Mouse (Mus musculus) embryonic facial prominence, embryonic 13.5 days (tissue): ENCODE results near the gene Cep350. TPM values are rescaled to one million over a fixed set of nuclear protein-coding genes. Genes with fewer than 3 reads are reported as not detected.
"Not testable (repeated sequence)": the region's sequence is repeated elsewhere in the genome, so short reads cannot be mapped to it uniquely, and the experiment has no call there.

Experiments
- ATAC-seq: fragments of 200-750 bp; cut with Nextera tagmentation; 2 replicates; pipeline ENCODE4 v1.8.0; 2017; ENCODE audit warnings: low read depth; ENCODE audit not compliant: insufficient number of reproducible peaks, insufficient read depth, low FRiP score, low TSS enrichment
- H3K27ac ChIP-seq: fragments of 300-500 bp; sonication (generic); 2 replicates; pipeline ENCODE4 v1.5.1; 2015; ENCODE audit warnings: moderate library complexity, mild to moderate bottlenecking, inconsistent platforms
- H3K27me3 ChIP-seq: fragments of 300-500 bp; sonication (generic); 2 replicates; pipeline ENCODE4 v1.6.1; 2015; ENCODE audit warnings: mild to moderate bottlenecking, inconsistent platforms
- H3K36me3 ChIP-seq: fragments of 300-500 bp; sonication (generic); 2 replicates; pipeline ENCODE4 v1.6.1; 2015; ENCODE audit warnings: mild to moderate bottlenecking, inconsistent platforms
- H3K4me1 ChIP-seq: fragments of 300-500 bp; sonication (generic); 2 replicates; pipeline ENCODE4 v1.6.1; 2015; ENCODE audit warnings: inconsistent platforms
- H3K4me2 ChIP-seq: fragments of 300-500 bp; sonication (generic); 2 replicates; pipeline ENCODE4 v1.6.1; 2015; ENCODE audit warnings: moderate library complexity, mild to moderate bottlenecking, inconsistent platforms
- H3K4me3 ChIP-seq: fragments of 300-500 bp; sonication (generic); 2 replicates; pipeline ENCODE4 v1.5.1; 2015; ENCODE audit warnings: mild to moderate bottlenecking, inconsistent platforms
- H3K9ac ChIP-seq: fragments of 300-500 bp; sonication (generic); 2 replicates; pipeline ENCODE4 v1.6.1; 2015; ENCODE audit warnings: mild to moderate bottlenecking, inconsistent platforms
- H3K9me3 ChIP-seq: fragments of 300-500 bp; sonication (generic); 2 replicates; pipeline ENCODE4 v1.6.1; 2016; ENCODE audit warnings: inconsistent platforms
- WGBS: fragments of 180-500 bp; shearing (Covaris S2); methylation state at CpG from one replicate; pipeline ENCODE4 v1.1.7; 2015; ENCODE audit warnings: mixed read lengths; 5-methylcytosine and 5-hydroxymethylcytosine counted together
- polyA plus RNA-seq: library from polyadenylated mRNA; unstranded; fragments of >200 nt; fragmentation: Nextera tagmentation; extraction: Ambion mirVana; gene quantifications from 2 replicates; pipeline ENCODE4 v1.2.1, GENCODE M21; 2015

The Cep350 gene
- polyA plus RNA-seq, 1 experiment from 2014 or later = 13.6 TPM

- not testable (repeated sequence) for H3K27ac ChIP-seq, H3K4me3 ChIP-seq, H3K27me3 ChIP-seq, H3K9me3 ChIP-seq, H3K9ac ChIP-seq, H3K4me1 ChIP-seq, H3K4me2 ChIP-seq, ATAC-seq
- H3K36me3 ChIP-seq = peaks cover 56% of the 10 kb centered on the region
- 89% methylated on average over 3 of the region's 3 CpGs for WGBS
Observed at GRCm38 (mm10) chr1:155882646-155883231, 90.3 kb downstream of the Cep350 start.

DNA sequence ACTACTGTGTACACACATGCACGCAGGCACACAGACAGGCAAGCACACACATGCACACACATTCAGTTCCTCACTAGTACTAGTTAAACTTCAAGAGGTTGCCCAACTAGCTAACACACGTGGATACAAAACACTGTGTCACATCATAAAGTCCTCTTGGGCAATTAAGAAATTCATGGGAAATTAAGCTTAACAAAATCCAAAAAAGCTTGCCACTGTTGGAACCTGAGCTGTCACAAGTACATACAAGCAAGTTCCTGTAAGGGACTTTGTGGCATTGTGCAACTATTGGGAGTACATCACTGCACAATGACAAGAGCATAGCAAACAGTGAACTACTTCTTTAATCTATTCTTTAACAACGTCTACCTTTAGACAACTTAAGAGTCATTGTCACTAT is 93.5 kb downstream of the Cep350 start:
- H3K9ac ChIP-seq = no peak overlapping the region
- H3K4me3 ChIP-seq = no peak overlapping the region
- no peak for ATAC-seq
- no peaks in the 10 kb centered on the region for H3K4me1 ChIP-seq
- peaks cover 69% of the 10 kb centered on the region for H3K36me3 ChIP-seq
- no peak overlapping the region for H3K27ac ChIP-seq
- no peaks in the 10 kb centered on the region for H3K9me3 ChIP-seq
- no peaks in the 10 kb centered on the region for H3K27me3 ChIP-seq
- WGBS = 86% methylated on average over 3 of the region's 3 CpGs
- no peak overlapping the region for H3K4me2 ChIP-seq

- no peaks in the 10 kb centered on the region for H3K9me3 ChIP-seq
- H3K4me1 ChIP-seq = no peaks in the 10 kb centered on the region
- H3K27ac ChIP-seq = no peak overlapping the region
- no peak for ATAC-seq
- H3K36me3 ChIP-seq = peaks cover 85% of the 10 kb centered on the region
- no peak overlapping the region for H3K4me3 ChIP-seq
- H3K4me2 ChIP-seq = no peak overlapping the region
- 71% methylated on average over 4 of the region's 4 CpGs for WGBS
- H3K9ac ChIP-seq = no peak overlapping the region
- H3K27me3 ChIP-seq = no peaks in the 10 kb centered on the region
Observed at GRCm38 (mm10) chr1:155862967-155863366, 110.1 kb downstream of the Cep350 start.

DNA sequence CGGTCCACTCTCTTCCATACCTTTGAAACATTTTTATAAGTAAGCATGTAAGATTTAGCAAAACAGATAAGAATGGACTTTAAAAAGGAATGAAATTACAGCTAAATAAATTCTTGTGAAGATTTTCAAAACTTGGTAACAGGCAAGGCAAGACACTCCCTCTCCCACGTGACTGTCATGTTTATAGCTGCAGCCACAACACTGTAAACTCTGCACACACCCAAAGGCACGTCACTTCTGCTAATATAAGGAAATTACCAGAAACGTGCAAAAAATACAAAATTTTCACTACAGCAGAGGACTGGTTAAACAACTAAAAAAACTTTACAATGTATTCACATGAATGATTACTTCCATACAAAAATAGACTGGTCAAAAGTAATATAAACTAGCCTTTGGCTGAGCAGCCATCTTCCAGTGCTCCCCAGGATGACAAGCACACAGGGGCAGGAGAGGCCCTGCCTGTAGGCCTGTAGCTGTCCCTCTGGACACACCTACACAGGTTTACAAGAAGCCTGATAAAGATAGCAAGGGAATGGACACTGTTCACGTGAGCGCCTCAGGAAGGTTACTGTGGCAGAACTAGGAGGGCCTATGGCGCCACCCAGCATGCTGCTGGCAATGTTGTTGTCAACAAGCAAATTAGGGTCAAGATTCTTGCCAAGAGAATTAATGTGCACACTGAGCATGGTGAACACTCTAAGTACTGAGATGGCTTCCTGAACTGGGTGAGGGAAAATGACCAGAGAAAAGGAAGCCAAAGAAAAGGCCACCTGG is 117.9 kb downstream of the Cep350 start:
- Histone ChIP-seq H3K27ac (no peak overlapping the region), H3K36me3 (peaks cover 73% of the 10 kb centered on the region), H3K4me1 (no peaks in the 10 kb centered on the region), H3K9ac (no peak overlapping the region), H3K4me2 (no peak overlapping the region), H3K9me3 (no peaks in the 10 kb centered on the region), H3K27me3 (no peaks in the 10 kb centered on the region), H3K4me3 (no peak overlapping the region)
- no peak for ATAC-seq
- WGBS = 82% methylated on average over 7 of the region's 7 CpGs

GRCm38 (mm10) chr1:155853009-155853408 is 120.0 kb downstream of the Cep350 start:
- Histone ChIP-seq H3K27ac (no peak overlapping the region), H3K4me3 (no peak overlapping the region), H3K4me1 (no peaks in the 10 kb centered on the region), H3K4me2 (no peak overlapping the region), H3K9me3 (no peaks in the 10 kb centered on the region), H3K9ac (no peak overlapping the region), H3K36me3 (peaks cover 65% of the 10 kb centered on the region), H3K27me3 (no peaks in the 10 kb centered on the region)
- WGBS = 99% methylated on average over 5 of the region's 5 CpGs
- ATAC-seq = no peak

DNA sequence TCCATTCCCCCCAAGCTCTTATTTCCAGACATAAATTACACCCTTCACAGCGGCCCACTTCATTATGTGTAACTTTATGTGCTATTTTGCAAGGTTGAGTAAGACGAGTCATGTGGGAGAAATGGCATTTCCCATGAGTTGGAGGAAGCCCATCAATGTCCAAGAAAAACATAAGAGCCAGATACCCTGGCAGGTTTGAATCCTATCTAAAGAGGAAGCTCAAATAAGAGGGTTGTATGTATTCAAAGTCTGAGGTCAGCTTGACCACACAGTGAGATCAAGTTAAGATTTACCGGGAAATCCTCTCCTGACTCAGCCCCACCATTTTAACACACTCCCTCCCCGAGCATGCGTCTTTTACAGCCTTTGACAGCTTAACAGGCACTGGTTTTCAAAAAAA is 128.8 kb downstream of the Cep350 start:
- no peaks in the 10 kb centered on the region for H3K27me3 ChIP-seq
- no peak overlapping the region for H3K4me3 ChIP-seq
- no peak for ATAC-seq
- no peak overlapping the region for H3K27ac ChIP-seq
- no peak overlapping the region for H3K4me2 ChIP-seq
- H3K9ac ChIP-seq = no peak overlapping the region
- H3K9me3 ChIP-seq = no peaks in the 10 kb centered on the region
- H3K36me3 ChIP-seq = peaks cover 38% of the 10 kb centered on the region
- WGBS = 84% methylated on average over 5 of the region's 5 CpGs
- no peaks in the 10 kb centered on the region for H3K4me1 ChIP-seq

DNA sequence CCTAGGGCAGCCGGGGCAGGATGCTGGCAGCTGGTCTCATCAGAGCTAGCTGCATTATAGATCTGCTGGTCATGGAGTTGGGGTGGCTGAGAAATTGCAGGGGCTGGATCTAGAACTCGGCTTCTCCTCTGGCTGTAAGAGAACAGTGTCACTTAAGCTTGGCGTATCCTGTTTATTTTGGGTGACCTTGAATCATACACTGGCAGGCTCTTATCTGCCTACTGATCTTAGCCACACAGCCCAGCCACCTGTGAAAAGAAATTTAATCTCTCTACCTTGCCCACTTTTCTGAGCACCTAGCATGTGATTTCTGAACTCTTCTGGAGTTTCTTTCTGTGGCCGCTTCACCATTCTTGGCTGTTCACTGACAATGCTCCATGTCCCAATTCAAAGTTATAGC is 129.5 kb downstream of the Cep350 start:
- H3K4me2 ChIP-seq = no peak overlapping the region
- ATAC-seq = no peak
- WGBS = 83% methylated on average over 4 of the region's 4 CpGs
- H3K9me3 ChIP-seq = no peaks in the 10 kb centered on the region
- H3K27ac ChIP-seq = no peak overlapping the region
- no peak overlapping the region for H3K4me3 ChIP-seq
- no peaks in the 10 kb centered on the region for H3K27me3 ChIP-seq
- no peak overlapping the region for H3K9ac ChIP-seq
- no peaks in the 10 kb centered on the region for H3K4me1 ChIP-seq
- peaks cover 33% of the 10 kb centered on the region for H3K36me3 ChIP-seq

GRCm38 (mm10) chr1:155835667-155836066 is 137.4 kb downstream of the Cep350 start:
- no peak overlapping the region for H3K9ac ChIP-seq
- ATAC-seq = no peak
- H3K4me2 ChIP-seq = no peak overlapping the region
- no peaks in the 10 kb centered on the region for H3K9me3 ChIP-seq
- no peak overlapping the region for H3K27ac ChIP-seq
- no peak overlapping the region for H3K4me3 ChIP-seq
- no peaks in the 10 kb centered on the region for H3K4me1 ChIP-seq
- WGBS = 70% methylated on average over 2 of the region's 2 CpGs
- no peaks in the 10 kb centered on the region for H3K27me3 ChIP-seq
- H3K36me3 ChIP-seq = no peaks in the 10 kb centered on the region; the same call in 1 of the 2 replicates

- Histone ChIP-seq H3K27ac (no peak overlapping the region), H3K4me1 (no peaks in the 10 kb centered on the region), H3K4me2 (no peak overlapping the region), H3K36me3 (no peaks in the 10 kb centered on the region), H3K4me3 (no peak overlapping the region), H3K9me3 (no peaks in the 10 kb centered on the region), H3K9ac (no peak overlapping the region), H3K27me3 (no peaks in the 10 kb centered on the region)
- no peak for ATAC-seq
- WGBS = 90% methylated on average over 9 of the region's 9 CpGs
Observed at GRCm38 (mm10) chr1:155833610-155834009, 139.4 kb downstream of the Cep350 start.

DNA sequence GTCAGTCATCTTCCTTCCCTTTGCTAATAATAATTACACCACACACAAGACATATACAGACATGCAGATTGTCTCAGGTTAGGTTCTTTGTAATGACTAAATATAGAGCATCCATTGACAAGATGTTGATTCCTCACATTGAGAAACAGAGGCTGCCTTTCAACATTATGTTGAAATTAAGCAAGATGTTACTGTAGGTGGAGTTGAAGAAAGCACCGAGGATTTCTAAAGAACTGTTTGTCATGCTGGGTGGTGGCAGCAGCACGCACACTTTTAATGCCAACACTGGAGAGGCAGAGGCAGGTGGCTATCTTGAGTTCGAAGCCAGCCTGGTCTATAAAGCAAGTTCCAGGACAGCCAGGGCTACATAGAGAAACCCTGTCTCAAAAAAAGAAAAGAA is 141.1 kb downstream of the Cep350 start:
- H3K36me3 ChIP-seq = no peaks in the 10 kb centered on the region
- WGBS = 89% methylated on average over 3 of the region's 3 CpGs
- no peaks in the 10 kb centered on the region for H3K4me1 ChIP-seq
- no peaks in the 10 kb centered on the region for H3K9me3 ChIP-seq
- ATAC-seq = no peak
- H3K4me2 ChIP-seq = no peak overlapping the region
- no peak overlapping the region for H3K27ac ChIP-seq
- no peak overlapping the region for H3K9ac ChIP-seq
- H3K27me3 ChIP-seq = no peaks in the 10 kb centered on the region
- H3K4me3 ChIP-seq = no peak overlapping the region

GRCm38 (mm10) chr1:155830861-155831260 is 142.2 kb downstream of the Cep350 start:
- Histone ChIP-seq H3K36me3 (no peaks in the 10 kb centered on the region), H3K27ac (no peak overlapping the region), H3K27me3 (no peaks in the 10 kb centered on the region), H3K4me1 (no peaks in the 10 kb centered on the region), H3K4me3 (no peak overlapping the region), H3K9ac (no peak overlapping the region), H3K9me3 (no peaks in the 10 kb centered on the region), H3K4me2 (no peak overlapping the region)
- ATAC-seq = no peak
- 73% methylated on average over 6 of the region's 6 CpGs for WGBS

DNA sequence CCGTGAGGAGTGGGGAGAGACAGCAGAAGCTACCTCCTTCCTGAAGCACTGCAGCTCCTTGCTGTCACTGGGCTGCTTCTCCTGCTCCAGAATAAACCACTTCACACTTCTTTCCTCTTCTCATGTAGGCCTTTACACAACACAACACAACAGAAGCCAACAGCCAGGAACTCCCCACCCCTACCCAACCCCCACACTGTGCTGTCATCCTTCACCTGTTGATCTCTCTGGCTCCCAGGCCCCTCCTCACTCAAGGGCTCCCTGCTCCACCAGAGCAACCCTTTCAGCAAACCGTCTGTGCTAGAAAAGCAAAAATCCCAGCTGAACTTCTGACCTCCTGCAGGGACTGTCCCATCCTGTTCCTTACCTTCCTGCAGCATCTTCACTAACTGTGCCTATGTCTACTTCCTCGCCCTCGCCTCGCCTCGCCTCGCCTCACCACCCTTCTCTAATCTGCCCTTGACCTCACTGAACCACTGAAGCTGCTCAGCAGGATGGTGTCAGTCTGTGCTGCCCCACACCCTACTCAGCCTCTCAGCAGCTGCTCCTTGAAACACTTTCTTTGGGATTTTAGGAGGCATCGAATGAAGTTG is 145.3 kb downstream of the Cep350 start:
- no peak overlapping the region for H3K4me3 ChIP-seq
- H3K4me1 ChIP-seq = no peaks in the 10 kb centered on the region
- no peak for ATAC-seq
- H3K36me3 ChIP-seq = no peaks in the 10 kb centered on the region
- no peak overlapping the region for H3K9ac ChIP-seq
- no peaks in the 10 kb centered on the region for H3K9me3 ChIP-seq
- 63% methylated on average over 8 of the region's 8 CpGs for WGBS
- H3K27me3 ChIP-seq = no peaks in the 10 kb centered on the region
- H3K27ac ChIP-seq = no peak overlapping the region
- H3K4me2 ChIP-seq = no peak overlapping the region
